Mouse (Mus musculus) ES-E14 (cell line): ENCODE measurements around the gene Csrnp1. TPM values are rescaled to one million over a fixed set of nuclear protein-coding genes. Genes with fewer than 3 reads are reported as not detected.

Experiments used
- DNase-seq: peaks from one replicate; pipeline ENCODE4 v3.0.0-alpha.2; 2013; ENCODE audit warnings: low read depth, low spot score
- H3K27ac ChIP-seq: 2 replicates; pipeline ENCODE4 v1.5.1; 2012; ENCODE audit warnings: low read depth, mild to moderate bottlenecking, low read length, moderate library complexity, mixed read lengths; ENCODE audit not compliant: poor library complexity, insufficient read depth, severe bottlenecking
- H3K36me3 ChIP-seq: 2 replicates; pipeline ENCODE4 v1.6.1; 2012; ENCODE audit warnings: mild to moderate bottlenecking, low read length, moderate library complexity, mixed read lengths; ENCODE audit not compliant: control insufficient read depth, poor library complexity, insufficient read depth, severe bottlenecking
- H3K4me1 ChIP-seq, 2 experiments: fragments of 150-350 bp in 1 of 2; sonication (generic) in 1 of 2; 2 replicates each; pipeline ENCODE4 v1.6.1; 2012; ENCODE audit warnings: low read length in 2 of 2, mild to moderate bottlenecking in 1 of 2, mixed read lengths in 1 of 2; ENCODE audit not compliant: control insufficient read depth in 2 of 2, insufficient read depth in 2 of 2, poor library complexity in 1 of 2
- H3K4me3 ChIP-seq, 2 experiments: fragments of 150-350 bp in 1 of 2; sonication (generic) in 1 of 2; 2 replicates each; pipeline ENCODE4 v1.5.1; 2012; ENCODE audit warnings: low read length in 2 of 2, low read depth in 1 of 2, mild to moderate bottlenecking in 1 of 2, mixed read lengths in 1 of 2; ENCODE audit not compliant: insufficient read depth in 1 of 2, poor library complexity in 1 of 2, severe bottlenecking in 1 of 2
- H3K9ac ChIP-seq: 2 replicates; pipeline ENCODE4 v1.6.1; 2012; ENCODE audit warnings: low read depth, mild to moderate bottlenecking, low read length, mixed read lengths; ENCODE audit not compliant: poor library complexity, insufficient read depth, severe bottlenecking
- H3K9me3 ChIP-seq: fragments of 150-350 bp; sonication (generic); 2 replicates; pipeline ENCODE4 v1.6.1; 2012; ENCODE audit warnings: low read depth, mild to moderate bottlenecking, low read length; ENCODE audit not compliant: control insufficient read depth, insufficient read depth
- CHD2 ChIP-seq: IDR thresholded peaks from 2 replicates; pipeline ENCODE4 v1.6.1; 2014; ENCODE audit warnings: mild to moderate bottlenecking, low read depth, low read length, inconsistent platforms
- HCFC1 ChIP-seq: IDR thresholded peaks from 2 replicates; pipeline ENCODE4 v1.6.1; 2012; ENCODE audit warnings: low read length, inconsistent platforms, borderline replicate concordance; ENCODE audit not compliant: insufficient read depth
- MAFK ChIP-seq: IDR thresholded peaks from 2 replicates; pipeline ENCODE4 v1.6.1; 2014; ENCODE audit warnings: mild to moderate bottlenecking, low read depth, low read length, inconsistent platforms; ENCODE audit not compliant: insufficient read depth
- ZC3H11A ChIP-seq: IDR thresholded peaks from 2 replicates; pipeline ENCODE4 v1.6.1; 2012; ENCODE audit warnings: low read depth, mild to moderate bottlenecking, inconsistent platforms, low read length, borderline replicate concordance
- ZNF384 ChIP-seq: IDR thresholded peaks from 2 replicates; pipeline ENCODE4 v1.6.1; 2012; ENCODE audit warnings: low read depth, low read length, inconsistent platforms
- in situ Hi-C, 2 experiments: fragments of 600-800 bp; cut with MboI; formaldehyde crosslinking; loops; one replicate each; pipeline ENCODE4 v1.15.1; 2025; ENCODE audit warnings: low sequenced_read_pairs in 2 of 2, inconsistent platforms in 1 of 2; ENCODE audit not compliant: unreplicated experiment in 2 of 2
- total RNA-seq: library from RNA; depleted of rRNA; stranded (reverse); fragments of 300-350 nt; gene quantifications from 2 replicates; pipeline ENCODE4 v1.2.3, GENCODE M21; 2012

Csrnp1 gene
- total RNA-seq, 1 experiment: 57.8 TPM

DNA sequence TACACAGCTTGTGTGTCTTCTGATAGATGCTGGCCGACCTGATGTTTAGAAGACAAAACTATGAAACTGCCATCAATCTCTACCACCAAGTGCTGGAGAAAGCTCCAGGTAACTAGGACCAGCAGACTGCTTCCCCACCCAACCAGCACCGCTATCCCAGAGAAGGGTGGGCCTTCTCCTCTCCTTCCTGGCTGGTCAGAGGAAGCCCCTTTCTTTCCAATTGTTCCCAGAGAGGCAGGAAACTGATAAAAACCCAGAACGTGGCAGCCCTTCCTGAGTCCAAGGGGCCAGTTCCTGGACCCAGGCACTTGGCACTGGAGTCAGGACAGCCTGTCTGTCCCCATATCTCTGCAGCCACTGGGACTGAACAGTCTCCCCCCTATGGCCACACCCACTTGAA is 20.3 kb downstream of the Csrnp1 start:
- Histone ChIP-seq H3K9me3 (no peaks in the 10 kb centered on the region), H3K4me3 (no peak overlapping the region), H3K9ac (no peak overlapping the region), H3K4me1 (peaks cover 5 to 12% of the 10 kb centered on the region in 2 experiments; a peak in 3 of 4 replicates), H3K27ac (no peak overlapping the region), H3K36me3 (no peaks in the 10 kb centered on the region)
- in situ Hi-C loops: no loop called here
- DNase-seq: no peak
- no peak for TF ChIP-seq ZNF384
- TF ChIP-seq HCFC1: no peak

DNA sequence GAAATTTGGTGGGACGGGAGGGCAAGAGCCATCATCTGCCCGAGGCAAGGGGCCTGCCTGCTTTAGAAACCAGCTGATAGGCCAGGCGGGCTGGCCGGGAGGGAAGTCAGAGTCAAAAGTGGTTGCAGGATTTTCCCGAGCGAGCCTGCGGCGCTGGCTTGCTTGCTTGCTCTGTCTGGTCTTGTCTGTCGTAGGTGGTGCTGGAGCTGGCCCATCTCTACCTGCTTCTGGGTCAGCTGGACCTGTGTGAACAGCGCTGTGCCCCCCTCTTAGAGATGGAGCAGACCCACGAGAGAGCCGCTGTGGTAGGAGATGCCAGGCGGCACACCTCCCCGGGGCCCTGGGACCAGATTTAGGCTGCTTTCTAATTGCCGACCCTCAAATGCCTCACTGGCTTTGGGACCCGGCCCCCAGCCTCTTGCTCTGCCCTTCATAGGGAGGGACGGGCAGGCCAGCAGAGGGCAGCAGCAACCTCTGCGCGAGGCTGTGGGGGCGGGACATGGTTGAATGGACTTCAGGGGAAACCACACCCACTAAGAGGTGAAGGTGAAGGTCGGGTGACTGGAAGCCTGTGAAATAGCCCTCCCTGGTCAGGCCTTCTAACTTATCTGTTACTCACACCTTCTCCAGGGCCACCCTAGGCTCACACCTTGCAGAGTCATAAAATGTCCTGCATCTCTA is 21.3 kb downstream of the Csrnp1 start:
- no peaks in the 10 kb centered on the region for H3K9me3 ChIP-seq
- H3K4me3 ChIP-seq: peak overlapping the region; percentile 36 to 45; a peak in 3 of 4 replicates
- peak overlapping the region; percentile 56; the same call in 1 of the 2 replicates for H3K9ac ChIP-seq
- peaks cover 5 to 19% of the 10 kb centered on the region in 2 experiments for H3K4me1 ChIP-seq
- H3K36me3 ChIP-seq: no peaks in the 10 kb centered on the region
- peak; percentile 69 for DNase-seq
- in situ Hi-C loops: no loop called here
- TF ChIP-seq ZC3H11A (0 out of 2 replicates have a peak, but pooled peaks have one; percentile 2), ZNF384 (no peak)
- no peak overlapping the region; the same call in 1 of the 2 replicates for H3K27ac ChIP-seq

DNA sequence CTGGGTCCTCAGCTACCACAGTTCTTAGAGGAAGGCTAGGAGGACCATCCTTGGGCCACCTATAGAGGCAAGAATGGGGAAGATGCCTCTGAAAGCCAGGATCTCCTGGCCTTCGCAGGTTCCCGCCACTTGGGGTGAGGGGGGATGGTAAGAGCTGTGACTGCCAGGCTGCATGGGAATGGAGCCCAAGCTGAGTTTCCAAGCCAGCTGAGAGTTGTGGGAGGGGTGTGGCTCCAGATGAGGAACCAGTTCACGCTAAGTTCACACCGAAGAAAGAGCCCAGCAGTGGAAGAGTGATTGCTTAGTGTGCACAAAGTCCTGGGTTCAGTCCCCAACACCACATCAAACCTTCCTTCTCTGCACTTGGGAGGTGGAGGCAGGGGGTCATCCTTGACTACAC is 22.2 kb downstream of the Csrnp1 start:
- TF ChIP-seq HCFC1: no peak
- no peaks in the 10 kb centered on the region for H3K36me3 ChIP-seq
- DNase-seq: no peak
- H3K27ac ChIP-seq: no peak overlapping the region
- H3K9ac ChIP-seq: no peak overlapping the region
- no peaks in the 10 kb centered on the region for H3K9me3 ChIP-seq
- in situ Hi-C loops: no loop called here
- H3K4me3 ChIP-seq: no peak overlapping the region
- H3K4me1 ChIP-seq: peaks cover 5 to 19% of the 10 kb centered on the region in 2 experiments

DNA sequence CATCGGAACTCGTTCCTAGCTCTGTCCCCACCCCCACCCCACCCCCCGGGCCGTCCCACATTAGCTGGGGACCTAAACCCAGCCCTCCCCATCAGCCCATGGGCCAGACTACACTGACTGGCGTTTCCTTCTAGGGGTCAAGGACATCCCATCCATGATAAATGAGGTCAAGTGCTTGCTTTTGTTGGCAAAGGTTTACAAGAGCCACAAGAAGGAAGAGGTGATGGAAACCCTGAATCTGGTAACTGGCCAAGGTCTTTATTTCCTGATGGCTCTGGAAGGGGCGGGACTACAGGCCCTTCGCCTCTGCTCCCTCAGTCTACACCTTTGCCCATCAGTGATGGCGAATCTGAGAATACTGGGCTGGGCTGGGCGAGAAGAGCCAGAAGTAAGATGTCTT is 25.6 kb downstream of the Csrnp1 start:
- no peak overlapping the region for H3K4me3 ChIP-seq
- peaks cover 5 to 28% of the 10 kb centered on the region in 2 experiments for H3K4me1 ChIP-seq
- no peak overlapping the region for H3K27ac ChIP-seq
- in situ Hi-C loops: no loop called here
- no peak for DNase-seq
- TF ChIP-seq MAFK: no peak
- TF ChIP-seq CHD2: no peak
- TF ChIP-seq ZC3H11A: no peak
- no peak for TF ChIP-seq HCFC1
- TF ChIP-seq ZNF384: no peak
- no peak overlapping the region for H3K9ac ChIP-seq
- H3K36me3 ChIP-seq: no peaks in the 10 kb centered on the region
- H3K9me3 ChIP-seq: no peaks in the 10 kb centered on the region

- in situ Hi-C loops: no loop called here
- Histone ChIP-seq H3K4me1 (0 out of 4 replicates have a peak, but pooled peaks cover 0 to 2% of the 10 kb centered on the region in 2 experiments), H3K4me3 (no peak overlapping the region), H3K9me3 (no peaks in the 10 kb centered on the region), H3K27ac (no peak overlapping the region), H3K9ac (no peak overlapping the region), H3K36me3 (no peaks in the 10 kb centered on the region)
- TF ChIP-seq ZC3H11A: no peak
- TF ChIP-seq HCFC1: no peak
- no peak for TF ChIP-seq ZNF384
- DNase-seq: no peak
Measured at GRCm38 (mm10) chr9:119951388-119951787, 33.1 kb downstream of the Csrnp1 start.
